Mouse (Mus musculus) G1E (cell line): ENCODE measurements around the gene F11r.

Experiments used
- CTCF ChIP-seq: IDR thresholded peaks from 2 replicates; pipeline ENCODE4 v1.5.1; 2012; ENCODE audit warnings: low read depth, low read length, inconsistent platforms, mixed read lengths
- POLR2AphosphoS5 ChIP-seq: IDR thresholded peaks from 2 replicates; pipeline ENCODE4 v1.6.1; 2012; ENCODE audit warnings: low read depth, low read length, inconsistent platforms; ENCODE audit not compliant: insufficient replicate concordance
- TAL1 ChIP-seq: conservative IDR thresholded peaks from 2 replicates; pipeline ENCODE4 v1.6.1; 2012; ENCODE audit warnings: low read depth, low read length, inconsistent platforms, mixed read lengths

GRCm38 (mm10) chr1:171495371-171495770, 58.0 kb downstream of the F11r start:
- no peak for TF ChIP-seq CTCF
- TF ChIP-seq TAL1 = no peak
- TF ChIP-seq POLR2AphosphoS5 = no peak
